Mouse (Mus musculus) urinary bladder, adult 18-20 months (tissue): ENCODE measurements around the gene Xpo6.

Experiments
- DNase-seq, 2 experiments: peaks; one replicate each; pipeline ENCODE4 v3.0.0; 2022; ENCODE audit warnings: low spot score in 2 of 2, mixed read lengths in 2 of 2

Gene Xpo6

DNA sequence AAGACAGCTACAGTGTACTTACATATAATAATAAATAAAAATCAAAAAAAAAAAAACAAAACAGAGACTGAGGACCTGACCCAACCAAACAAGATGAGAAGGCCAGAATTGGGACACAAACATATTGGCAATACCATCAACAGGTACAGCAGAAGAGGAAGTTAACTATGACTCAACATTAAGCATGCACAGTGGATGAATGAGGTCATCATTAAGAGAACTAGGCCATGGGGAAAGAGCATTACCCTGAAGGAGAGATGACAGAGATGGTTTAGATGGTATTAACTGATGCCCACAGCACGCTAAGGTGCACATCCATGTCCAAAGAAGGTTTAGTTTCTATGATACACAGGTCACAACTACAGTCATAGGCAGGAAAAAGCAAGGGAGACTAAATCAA, 6.1 kb downstream of the Xpo6 start:
- no peak for DNase-seq

DNA sequence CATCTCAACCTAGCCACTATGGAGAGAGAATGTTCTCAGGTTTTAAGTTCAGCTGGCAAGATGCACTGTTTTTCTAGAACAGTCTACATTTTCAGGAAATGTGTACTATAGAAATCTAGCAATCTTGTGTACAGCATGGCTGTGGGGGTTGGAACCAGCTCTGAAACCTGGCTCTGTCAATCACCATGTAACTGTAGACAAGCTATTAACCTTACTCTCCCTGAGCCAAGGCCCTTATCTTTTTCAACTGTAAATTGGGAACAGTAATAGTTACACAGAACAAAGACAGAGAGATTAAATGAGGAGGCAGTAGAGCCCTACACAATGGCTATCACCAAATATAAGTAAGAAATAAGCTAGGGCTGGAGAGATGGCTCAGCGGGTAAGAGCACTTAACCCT, 8.8 kb downstream of the Xpo6 start:
- no peak for DNase-seq

DNA sequence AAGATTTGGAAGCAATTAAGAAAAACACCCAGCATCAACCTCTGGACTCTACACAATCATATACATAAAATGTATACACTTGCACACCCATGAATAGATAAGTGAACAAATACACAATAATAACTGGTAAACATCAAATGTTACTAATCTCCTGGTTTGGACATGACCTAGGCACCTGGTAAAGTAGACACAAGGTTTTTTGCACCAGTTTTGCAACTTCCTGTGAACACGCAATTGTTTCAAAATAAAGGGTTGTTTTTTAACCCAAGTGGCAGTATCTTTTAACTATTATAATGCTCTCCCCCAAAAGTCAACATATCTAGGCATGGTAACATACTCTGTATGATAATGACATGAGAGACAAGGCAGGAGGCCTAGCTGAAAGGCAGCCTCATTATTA, 10.8 kb downstream of the Xpo6 start:
- DNase-seq = no peak

DNA sequence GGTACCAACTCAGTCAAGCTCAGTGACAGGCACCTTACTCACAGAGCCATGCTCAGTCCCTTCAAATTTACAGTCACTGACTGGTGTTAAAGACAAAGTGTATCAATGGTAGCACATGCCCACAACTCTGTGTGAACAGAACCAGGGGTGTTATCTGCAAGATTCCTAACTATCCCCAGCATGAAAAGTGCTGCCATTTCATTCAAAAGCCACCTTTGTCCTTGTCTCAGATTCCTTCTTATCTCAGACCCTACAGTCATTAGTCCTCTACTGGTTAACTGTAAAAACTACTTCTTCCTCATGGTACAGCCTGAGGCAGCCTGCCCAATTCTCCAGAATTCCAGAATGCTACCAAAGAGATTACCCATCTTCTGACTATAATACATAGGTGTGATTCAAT, 14.3 kb downstream of the Xpo6 start:
- DNase-seq = no peak

DNA sequence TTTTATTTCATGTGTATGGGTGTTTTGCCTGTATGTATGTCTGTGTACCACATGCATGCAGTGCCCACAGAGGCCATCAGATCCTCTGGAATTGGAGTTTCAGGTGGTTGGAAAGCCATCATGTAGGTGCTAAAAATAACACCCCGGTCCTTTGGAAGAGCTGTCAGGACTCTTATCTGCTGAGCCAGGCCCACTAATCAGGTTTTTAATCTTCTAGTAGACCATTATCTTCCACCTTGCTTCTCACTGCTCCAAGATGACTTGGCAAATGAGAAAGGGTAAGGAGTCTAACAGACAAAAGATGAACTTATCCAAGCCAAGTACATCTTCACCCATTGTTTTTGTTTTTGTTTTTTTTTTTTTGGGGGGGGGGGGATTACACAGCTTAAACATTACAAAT, 16.7 kb downstream of the Xpo6 start:
- no peak for DNase-seq

GRCm38 (mm10) chr7:126181487-126181886, 18.8 kb downstream of the Xpo6 start:
- no peak for DNase-seq

DNA sequence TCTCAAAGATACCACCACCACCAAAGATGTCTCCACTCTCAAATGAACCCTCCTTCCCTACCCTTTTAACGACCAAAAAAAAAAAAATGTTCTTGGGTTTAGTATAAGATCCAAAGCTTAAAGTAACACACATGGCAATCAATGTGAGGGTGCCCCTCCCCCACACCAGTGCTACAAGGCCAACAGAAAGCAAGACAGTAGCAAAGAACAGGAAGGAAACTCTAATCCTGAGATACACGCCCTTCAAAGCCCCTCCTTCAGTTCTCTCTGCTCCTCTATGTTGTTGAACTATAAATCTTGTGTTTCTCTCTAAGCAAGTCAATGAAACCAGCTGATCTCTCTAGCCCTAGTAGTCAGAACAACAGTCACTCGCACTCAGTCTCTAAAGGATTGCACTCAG, 19.3 kb downstream of the Xpo6 start:
- no peak for DNase-seq

GRCm38 (mm10) chr7:126178804-126179203, 21.5 kb downstream of the Xpo6 start:
- DNase-seq = no peak

DNA sequence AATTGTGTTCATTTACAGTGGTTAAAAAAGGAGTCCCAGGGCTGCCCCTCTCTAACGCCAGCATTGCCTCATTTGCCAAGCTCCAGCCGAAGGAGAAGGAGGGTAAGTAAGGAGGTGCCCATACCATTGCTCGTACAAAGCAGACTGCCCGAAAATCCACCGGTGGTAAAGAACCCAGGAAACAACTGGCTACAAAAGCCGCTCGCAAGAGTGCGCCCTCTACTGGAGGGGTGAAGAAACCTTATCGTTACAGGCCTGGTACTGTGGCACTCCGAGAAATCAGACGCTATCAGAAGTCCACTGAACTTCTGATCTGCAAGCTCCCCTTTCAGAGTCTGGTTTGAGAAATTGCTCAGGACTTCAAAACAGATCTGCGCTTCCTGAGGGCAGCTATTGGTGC, 24.3 kb downstream of the Xpo6 start:
- DNase-seq = no peak

DNA sequence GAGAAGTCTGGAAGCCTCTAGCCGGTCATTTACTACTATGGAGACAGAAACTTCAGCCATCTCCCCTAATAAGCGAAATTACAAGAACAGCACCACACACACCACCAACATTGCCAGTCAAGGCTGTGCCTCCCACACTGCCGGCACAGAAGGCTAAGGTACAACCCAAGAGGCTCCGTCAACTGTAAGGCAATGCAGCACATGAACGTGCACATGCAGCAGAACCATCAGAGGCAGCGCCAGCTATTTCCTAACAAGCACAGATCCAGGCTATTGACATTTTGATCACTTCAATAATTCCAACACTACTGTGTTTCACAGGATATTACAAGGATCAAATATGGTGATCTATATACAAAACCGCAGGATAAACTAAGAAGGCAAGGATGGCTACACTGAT, 24.8 kb downstream of the Xpo6 start:
- no peak for DNase-seq

- DNase-seq = no peak
Observed at GRCm38 (mm10) chr7:126174863-126175262, 25.4 kb downstream of the Xpo6 start.

GRCm38 (mm10) chr7:126172001-126172400, 28.3 kb downstream of the Xpo6 start:
- DNase-seq = no peak

DNA sequence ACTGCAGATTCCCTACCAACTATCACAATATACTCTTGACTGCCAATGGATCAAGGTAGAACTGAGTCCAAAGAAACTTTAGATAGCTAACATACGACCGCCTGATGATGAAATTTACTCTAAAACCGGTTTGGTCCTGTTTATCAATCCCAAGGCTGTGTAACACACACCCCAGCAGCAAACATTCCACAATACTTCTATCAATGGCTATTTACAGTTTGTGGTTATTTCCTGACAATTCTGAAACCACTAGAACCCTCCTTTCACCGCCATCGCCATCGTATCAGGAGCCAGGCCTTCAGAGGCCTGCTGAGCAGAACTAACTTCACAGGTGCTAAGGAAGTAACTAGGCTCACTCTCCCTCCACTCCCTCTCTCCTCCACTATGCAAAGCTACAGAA, 31.7 kb downstream of the Xpo6 start:
- DNase-seq = no peak

- DNase-seq = no peak
Observed at GRCm38 (mm10) chr7:126167426-126167825, 32.9 kb downstream of the Xpo6 start.

DNA sequence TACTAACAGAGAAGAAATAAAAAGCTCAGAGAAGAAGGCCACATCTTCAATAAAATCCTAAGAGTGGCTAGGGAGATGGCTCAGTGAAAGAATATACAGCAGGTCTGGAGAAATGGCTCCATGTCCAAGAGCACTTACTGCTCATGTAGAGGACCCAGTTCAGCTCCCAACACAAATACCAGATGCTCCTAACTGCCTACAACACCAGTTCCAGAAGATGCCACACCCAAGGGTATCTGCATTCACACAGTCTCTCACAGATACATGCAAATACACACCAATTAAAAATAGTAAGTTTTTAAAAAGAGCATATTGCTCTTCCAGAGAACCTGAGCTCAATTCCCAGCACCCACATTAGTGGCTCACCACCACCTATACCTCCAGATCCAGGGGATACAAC, 33.7 kb downstream of the Xpo6 start:
- no peak for DNase-seq

DNA sequence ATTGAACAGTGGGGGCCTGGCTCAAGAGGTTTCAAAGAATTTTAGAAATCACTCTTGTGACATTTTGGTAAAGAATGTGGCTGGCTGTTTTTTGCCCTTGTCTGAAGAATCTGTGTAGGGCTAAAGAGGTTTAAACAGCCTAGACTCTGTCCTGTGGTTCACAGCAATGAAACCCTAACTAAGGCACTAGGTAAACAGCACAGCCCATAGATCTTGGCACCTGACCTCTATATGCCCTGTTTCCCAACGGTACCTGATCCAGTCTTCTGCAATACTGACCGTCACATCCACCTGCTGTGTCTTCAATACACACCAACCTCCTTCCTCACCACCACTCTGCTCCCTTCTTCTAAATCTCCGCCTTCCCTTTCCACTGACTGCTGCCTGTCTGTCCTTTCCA, 42.1 kb downstream of the Xpo6 start:
- no peak for DNase-seq

DNA sequence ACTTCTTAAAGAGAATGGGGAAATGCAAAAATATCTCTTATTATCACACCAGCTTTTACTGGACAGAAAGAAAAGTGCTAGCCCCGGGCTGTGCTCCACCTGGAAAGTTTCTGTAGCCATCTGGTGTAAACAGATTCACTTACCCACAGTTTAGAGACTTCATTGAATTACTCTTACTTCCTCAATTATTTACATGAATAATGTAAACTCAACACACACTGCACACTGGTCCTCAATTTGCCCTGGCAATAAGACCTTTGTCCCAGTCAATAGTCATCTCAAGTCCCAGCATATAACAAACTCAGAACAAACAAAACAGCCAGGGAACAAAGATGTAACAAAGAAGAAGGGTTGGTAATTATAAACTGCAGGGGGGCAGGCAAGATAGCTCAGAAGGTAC, 44.6 kb downstream of the Xpo6 start:
- no peak for DNase-seq

DNA sequence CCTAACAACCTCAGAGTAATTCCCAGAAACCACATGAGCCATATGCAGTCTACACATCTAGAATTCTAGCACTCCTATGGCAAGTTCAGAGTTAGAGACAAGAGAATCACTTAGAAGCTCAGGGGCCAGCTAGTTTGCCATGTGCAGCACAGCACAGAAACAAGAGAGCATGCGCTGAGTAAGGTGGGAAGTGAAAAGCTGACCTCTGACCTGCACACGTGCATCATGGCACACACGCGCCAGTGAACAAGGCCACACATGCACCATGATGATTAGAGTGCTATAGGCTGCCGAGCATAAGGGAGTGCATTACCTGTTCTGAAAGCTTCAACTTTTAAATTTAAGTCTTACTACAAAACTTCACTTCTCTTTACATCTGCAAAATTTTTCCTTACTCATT, 45.6 kb downstream of the Xpo6 start:
- DNase-seq = no peak

DNA sequence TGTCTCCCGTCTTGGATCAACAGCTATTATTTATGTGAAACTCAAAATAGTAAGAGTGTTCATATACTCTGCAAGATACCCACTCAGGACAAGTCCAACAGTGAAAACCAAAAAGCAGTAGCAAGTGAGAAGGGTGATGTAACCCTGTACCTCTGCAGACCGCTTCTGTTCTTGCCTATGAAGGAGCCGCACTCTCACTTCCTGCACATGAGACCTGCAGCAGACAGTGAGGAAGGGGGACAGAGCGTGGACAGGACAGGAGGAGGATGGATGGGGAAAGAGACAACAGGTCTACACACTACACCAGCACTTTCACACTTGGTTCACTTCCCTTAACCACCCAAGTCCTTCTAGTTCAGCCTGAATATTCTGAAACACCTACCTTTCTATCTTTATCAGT, 48.0 kb downstream of the Xpo6 start:
- DNase-seq = no peak

DNA sequence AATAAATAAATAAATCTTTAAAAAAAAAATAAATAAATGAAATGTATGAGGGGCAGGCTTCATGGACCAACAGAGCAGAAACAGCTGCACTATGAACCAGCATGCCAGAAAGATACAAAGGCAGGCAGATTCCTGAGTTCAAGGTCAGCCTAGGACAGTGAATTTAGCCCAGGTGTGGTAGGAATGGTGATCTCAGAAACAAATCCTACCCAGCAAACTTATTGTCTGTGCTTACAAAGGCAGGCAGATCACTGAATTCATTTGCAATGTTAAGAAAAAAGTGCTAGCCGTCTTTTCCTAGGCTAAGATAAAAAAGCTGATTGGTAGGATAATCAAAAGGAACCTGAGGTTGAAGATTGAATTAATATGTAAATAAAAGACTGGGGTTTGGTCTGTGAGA, 54.1 kb downstream of the Xpo6 start:
- DNase-seq = no peak

GRCm38 (mm10) chr7:126144364-126144763, 55.9 kb downstream of the Xpo6 start:
- DNase-seq = no peak

DNA sequence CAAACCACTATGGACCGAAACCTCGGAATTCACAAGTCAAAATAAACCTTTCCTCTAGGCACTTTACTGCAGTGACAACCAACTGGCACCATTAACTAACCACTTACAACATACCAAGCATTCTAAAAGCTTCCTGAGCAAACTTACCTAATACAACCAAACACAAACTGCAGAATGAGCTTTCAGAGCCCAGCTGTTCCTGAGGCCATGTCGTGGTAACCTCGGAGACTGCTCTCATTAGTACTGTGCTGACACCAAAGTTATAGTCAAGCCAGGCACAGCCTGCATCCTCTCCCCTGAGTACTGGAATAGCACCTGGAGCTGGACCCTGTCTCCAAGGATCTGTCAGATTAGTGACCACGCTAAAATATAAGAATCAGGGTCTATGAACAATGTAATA, 62.5 kb downstream of the Xpo6 start:
- no peak for DNase-seq

GRCm38 (mm10) chr7:126135391-126135790, 64.9 kb downstream of the Xpo6 start:
- no peak for DNase-seq

GRCm38 (mm10) chr7:126134634-126135321, 65.5 kb downstream of the Xpo6 start:
- no peak for DNase-seq
